Mouse (Mus musculus): ENCODE results near the gene Sez6l2. TPM values are rescaled to one million over a fixed set of nuclear protein-coding genes. Genes with fewer than 3 reads are reported as not detected.
"Not testable (repeated sequence)": the region's sequence is repeated elsewhere in the genome, so short reads cannot be mapped to it uniquely, and the experiment has no call there.

Gene Sez6l2
- 2.9 and 3.4 TPM in 2 replicates for polyA plus RNA-seq (2012; rRNA removed)

- DNase-seq (ENCODE audit: low read depth, low spot score): no peak
- WGBS: 2% methylated on average over 42 of the region's 42 CpGs
Measured at GRCm38 (mm10) chr7:126949793-126950646, at the start of gene Sez6l2. Sez6l2 (plus strand) TSS chr7:126950563.

GRCm38 (mm10) chr7:126905590-126905989 is 44.8 kb upstream of the Sez6l2 start:
- 35% methylated on average over 3 of the region's 3 CpGs for WGBS

GRCm38 (mm10) chr7:126914844-126915243 is 35.5 kb upstream of the Sez6l2 start:
- 75% methylated on average over 3 of the region's 3 CpGs for WGBS
- no peak for DNase-seq (ENCODE audit: low read depth, low spot score)

More at GRCm38 (mm10) chr7:126905590-126905989, 44.8 kb upstream of the Sez6l2 start:
- no peak for DNase-seq (ENCODE audit: low read depth, low spot score)

GRCm38 (mm10) chr7:126918356-126918755 is 32.0 kb upstream of the Sez6l2 start:
- 45% methylated on average over 4 of the region's 4 CpGs for WGBS
- not testable (repeated sequence) for DNase-seq (ENCODE audit: low read depth, low spot score)

GRCm38 (mm10) chr7:126919973-126920372 is 30.4 kb upstream of the Sez6l2 start:
- no peak for DNase-seq (ENCODE audit: low read depth, low spot score)
- 78% methylated on average over 4 of the region's 4 CpGs for WGBS

- no peak for DNase-seq (ENCODE audit: low read depth, low spot score)
Measured at GRCm38 (mm10) chr7:126921563-126921962, 28.8 kb upstream of the Sez6l2 start.

GRCm38 (mm10) chr7:126922624-126923060 is 27.7 kb upstream of the Sez6l2 start, which contains the start of gene Tmem219:
Tmem219 (minus strand) TSS chr7:126922917.
- no peak for DNase-seq (ENCODE audit: low read depth, low spot score)
- 15% methylated on average over 5 of the region's 5 CpGs for WGBS

More at GRCm38 (mm10) chr7:126921563-126921962, 28.8 kb upstream of the Sez6l2 start:
- whole genome bisulfite sequencing: 52% methylated on average over 2 of the region's 2 CpGs

DNA sequence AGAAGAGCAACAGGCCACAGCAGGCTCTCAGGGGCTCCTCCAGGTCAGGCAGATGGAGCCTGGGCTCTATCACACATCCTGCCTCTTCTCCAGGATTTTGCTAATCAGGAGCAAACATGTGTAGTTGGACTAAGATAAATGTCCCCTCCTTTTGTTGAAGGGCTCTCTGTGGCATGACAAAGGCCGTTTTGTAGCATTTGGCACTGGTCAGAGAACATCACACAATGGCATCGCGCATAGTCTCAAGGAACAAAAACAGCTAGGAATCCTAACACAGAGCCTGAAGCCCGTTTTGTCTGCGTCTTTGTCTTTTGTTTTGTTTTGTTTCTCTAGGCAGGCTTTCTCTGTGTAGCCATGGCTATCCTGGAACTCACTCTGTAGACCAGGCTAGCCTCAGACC is 26.4 kb upstream of the Sez6l2 start:
- 77% methylated on average over 5 of the region's 5 CpGs for WGBS
- no peak for DNase-seq (ENCODE audit: low read depth, low spot score)

- WGBS: 46% methylated on average over 3 of the region's 3 CpGs
- no peak for DNase-seq (ENCODE audit: low read depth, low spot score)
Measured at GRCm38 (mm10) chr7:126926299-126926698, 24.1 kb upstream of the Sez6l2 start.

- peak; percentile 81 for DNase-seq (ENCODE audit: low read depth, low spot score)
- WGBS: 2% methylated on average over 56 of the region's 56 CpGs
Measured at GRCm38 (mm10) chr7:126928384-126929037, 21.9 kb upstream of the Sez6l2 start, which contains the start of gene Kctd13. Kctd13 (plus strand) TSS chr7:126928879.

DNA sequence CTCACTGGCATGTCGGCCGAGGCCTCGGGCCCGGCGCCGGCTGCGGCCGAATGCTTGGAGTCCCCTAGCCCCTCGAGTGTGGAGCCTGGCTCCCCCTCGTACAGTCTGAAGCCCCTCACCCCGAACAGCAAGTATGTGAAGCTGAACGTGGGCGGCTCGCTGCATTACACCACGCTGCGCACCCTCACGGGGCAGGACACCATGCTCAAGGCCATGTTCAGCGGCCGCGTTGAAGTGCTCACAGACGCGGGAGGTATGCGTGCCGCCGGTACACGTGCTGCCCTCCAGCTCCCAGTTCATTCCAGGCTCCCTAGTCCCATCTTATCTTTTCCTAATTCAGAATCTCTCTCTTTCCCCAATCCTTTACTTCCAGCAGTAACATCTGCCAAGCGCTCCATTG is 21.3 kb upstream of the Sez6l2 start:
- under 1% methylated on average over 27 of the region's 27 CpGs for WGBS
- DNase-seq (ENCODE audit: low read depth, low spot score): no peak

DNA sequence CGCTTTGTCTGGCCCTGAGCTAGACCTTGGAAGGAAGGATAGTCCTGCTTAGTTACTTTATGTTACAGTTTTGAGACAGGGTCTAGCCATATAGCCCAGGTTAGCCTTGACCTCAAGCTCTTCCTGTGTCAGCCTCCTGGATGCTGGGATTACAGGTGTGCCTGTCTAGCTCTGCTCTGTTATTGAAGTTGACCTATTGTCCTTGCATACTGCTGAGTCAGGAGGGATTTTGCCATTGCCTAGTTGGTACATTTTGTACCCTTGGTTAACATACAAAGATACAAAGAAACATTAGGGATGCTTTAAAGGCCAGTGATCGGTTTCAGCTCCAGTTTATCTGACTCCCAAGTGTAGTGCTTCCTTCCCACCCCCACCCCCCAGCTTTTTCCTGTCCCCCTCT is 17.7 kb upstream of the Sez6l2 start:
- DNase-seq (ENCODE audit: low read depth, low spot score): no peak
- 90% methylated on average over 2 of the region's 2 CpGs for WGBS

DNA sequence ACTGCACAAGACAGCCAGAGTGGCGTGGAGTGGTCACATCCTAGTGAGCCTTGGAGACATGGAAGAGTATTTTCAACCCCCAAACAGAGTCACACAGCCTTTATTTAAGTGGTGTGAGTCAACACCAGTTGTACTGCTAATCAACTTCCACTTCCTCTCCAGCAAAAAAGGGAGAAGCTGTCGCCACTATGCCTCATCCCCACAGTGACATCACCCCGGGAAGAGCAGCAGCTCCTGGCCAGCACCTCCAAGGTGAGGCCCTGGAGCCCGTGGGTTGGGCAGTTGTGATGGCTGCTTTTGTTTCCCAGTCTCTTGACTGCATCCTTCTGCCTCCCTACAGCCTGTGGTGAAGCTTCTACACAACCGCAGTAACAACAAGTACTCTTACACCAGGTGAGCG is 9.2 kb upstream of the Sez6l2 start:
- DNase-seq (ENCODE audit: low read depth, low spot score): no peak
- 38% methylated on average over 6 of the region's 6 CpGs for WGBS

DNA sequence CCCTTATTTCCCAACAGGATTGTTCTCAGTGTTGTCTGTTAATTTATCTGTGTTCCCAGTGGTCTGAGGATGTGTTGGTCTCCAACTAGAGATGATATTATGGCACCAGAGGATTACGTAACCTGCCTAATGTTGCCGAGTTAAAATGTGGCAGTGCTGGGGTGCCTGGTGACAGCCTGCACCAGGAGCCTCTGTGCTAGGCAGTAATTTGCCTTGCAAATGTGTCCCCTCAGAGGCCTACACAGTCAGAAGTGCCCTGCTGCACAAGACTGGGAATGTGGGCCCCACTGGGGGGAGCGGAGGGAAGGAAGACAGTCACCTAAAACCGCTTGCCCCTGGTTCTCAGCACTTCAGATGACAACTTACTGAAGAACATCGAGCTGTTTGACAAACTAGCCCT is 8.6 kb upstream of the Sez6l2 start:
- WGBS: 78% methylated on average over 5 of the region's 5 CpGs
- no peak for DNase-seq (ENCODE audit: low read depth, low spot score)

GRCm38 (mm10) chr7:126946530-126946929 is 3.8 kb upstream of the Sez6l2 start:
- WGBS: 54% methylated on average over 3 of the region's 3 CpGs
- no peak for DNase-seq (ENCODE audit: low read depth, low spot score)

DNA sequence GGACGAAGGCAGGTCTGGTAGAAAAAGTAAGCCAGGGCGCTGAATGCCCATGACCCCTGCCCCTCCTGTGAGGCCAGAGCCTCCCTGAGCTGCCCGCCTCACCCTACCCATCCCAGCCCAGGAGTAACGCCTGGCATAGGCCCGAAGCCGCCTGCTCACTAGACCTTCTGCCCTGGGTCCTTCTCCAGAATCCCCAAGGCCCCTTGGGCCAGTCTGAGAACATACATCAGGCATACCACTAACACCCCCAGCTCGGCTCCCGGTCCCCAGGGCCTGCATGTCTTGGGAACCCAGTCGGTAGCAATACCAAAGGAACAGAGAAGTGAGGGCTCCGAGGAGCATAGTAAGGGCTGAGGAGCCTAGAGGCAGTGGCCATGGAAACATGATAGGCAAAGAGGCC is 1.7 kb upstream of the Sez6l2 start:
- 79% methylated on average over 10 of the region's 10 CpGs for WGBS
- no peak for DNase-seq (ENCODE audit: low read depth, low spot score)

GRCm38 (mm10) chr7:126949403-126949792 is 965 bp upstream of the Sez6l2 start, which contains the start of gene Asphd1:
Asphd1 (minus strand) TSS chr7:126949582.
- no peak for DNase-seq (ENCODE audit: low read depth, low spot score)
- WGBS: 6% methylated on average over 21 of the region's 21 CpGs

DNA sequence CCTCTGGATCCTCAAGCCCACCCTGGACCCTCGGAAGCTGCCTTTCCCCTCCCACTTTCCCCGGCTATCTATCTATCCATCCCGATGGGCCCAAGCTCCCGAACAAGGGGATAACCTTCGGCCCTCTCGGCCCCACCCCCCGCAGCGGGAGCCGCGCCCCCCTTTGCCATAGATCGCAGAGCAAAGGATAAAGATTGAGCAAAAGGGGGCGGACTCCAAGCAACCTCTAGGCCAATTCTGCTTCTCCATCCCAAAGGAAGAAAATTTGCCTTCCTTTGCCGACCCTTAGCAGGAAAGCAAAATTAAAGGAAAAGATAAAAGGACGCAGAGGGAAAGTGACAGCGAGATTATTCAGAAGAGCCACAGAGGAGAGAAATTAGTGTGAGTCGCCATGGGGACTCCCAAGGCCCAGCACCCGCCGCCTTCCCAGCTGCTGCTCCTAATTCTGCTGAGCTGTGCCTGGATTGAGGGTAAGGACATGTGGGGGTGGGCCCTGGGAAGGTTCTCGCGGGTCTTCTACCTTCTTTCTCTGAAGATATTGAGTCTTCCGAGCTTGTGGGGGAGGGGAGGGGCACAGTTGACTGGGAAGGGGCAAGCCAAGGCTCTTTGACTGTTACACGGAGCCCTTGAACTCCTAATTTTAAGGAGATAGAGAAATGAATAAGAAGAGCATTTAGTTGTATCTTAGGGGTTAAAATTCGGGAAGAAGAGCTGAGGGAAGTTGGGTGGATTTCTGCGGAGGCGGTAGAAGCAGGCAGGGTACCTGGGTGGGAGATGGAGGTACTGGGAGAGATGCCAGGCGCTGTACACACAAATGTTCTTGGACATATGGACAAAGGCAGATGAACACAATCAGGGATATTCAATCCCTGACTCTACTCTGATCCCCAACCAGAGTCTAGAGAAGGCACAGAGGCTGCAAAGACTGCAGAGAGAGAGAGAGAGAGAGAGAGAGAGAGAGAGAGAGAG is 568 bp downstream of the Sez6l2 start:
- 13% methylated on average over 26 of the region's 26 CpGs for WGBS
- DNase-seq (ENCODE audit: low read depth, low spot score): no peak

DNA sequence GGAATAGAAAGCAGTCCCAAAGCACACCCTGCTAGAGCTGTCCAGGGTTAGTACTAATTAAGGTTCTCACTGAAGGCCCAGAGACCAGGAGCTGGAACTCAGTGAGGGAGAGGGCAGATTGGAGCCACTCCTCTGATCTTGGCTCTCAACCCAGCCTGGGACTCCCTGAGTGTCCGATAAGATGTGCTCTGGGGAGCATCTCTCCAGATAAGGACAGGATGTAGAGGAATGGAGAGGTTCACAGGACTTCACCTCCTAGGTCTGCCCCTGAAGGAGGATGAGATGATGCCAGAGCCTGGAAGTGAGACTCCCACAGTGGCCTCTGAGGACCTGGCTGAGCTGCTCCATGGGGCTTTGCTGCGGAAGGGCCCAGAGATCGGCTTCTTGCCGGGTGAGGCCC is 1.4 kb downstream of the Sez6l2 start:
- no peak for DNase-seq (ENCODE audit: low read depth, low spot score)
- WGBS: 25% methylated on average over 4 of the region's 4 CpGs
